Mouse (Mus musculus) embryonic facial prominence, embryonic 12.5 days (tissue): ENCODE results near the gene Taf4. TPM values are rescaled to one million over a fixed set of nuclear protein-coding genes. Genes with fewer than 3 reads are reported as not detected.

ENCODE experiments used
- ATAC-seq: fragments of 200-750 bp; cut with Nextera tagmentation; 2 replicates; pipeline ENCODE4 v1.8.0; 2017; ENCODE audit not compliant: insufficient number of reproducible peaks, insufficient read depth, low FRiP score, low TSS enrichment
- H3K27ac ChIP-seq: fragments of 300-500 bp; sonication (generic); 2 replicates; pipeline ENCODE4 v1.5.1; 2016; ENCODE audit warnings: mild to moderate bottlenecking
- H3K27me3 ChIP-seq: fragments of 300-500 bp; sonication (generic); 2 replicates; pipeline ENCODE4 v1.6.1; 2016; ENCODE audit warnings: mild to moderate bottlenecking, moderate library complexity
- H3K36me3 ChIP-seq: fragments of 300-500 bp; sonication (generic); 2 replicates; pipeline ENCODE4 v1.6.1; 2016; ENCODE audit warnings: mild to moderate bottlenecking
- H3K4me1 ChIP-seq: fragments of 300-500 bp; sonication (generic); 2 replicates; pipeline ENCODE4 v1.6.1; 2016
- H3K4me2 ChIP-seq: fragments of 300-500 bp; sonication (generic); replicated peaks from 2 replicates; pipeline ENCODE4 v1.6.1; 2016; ENCODE audit warnings: mild to moderate bottlenecking, moderate library complexity
- H3K4me3 ChIP-seq: fragments of 300-500 bp; sonication (generic); 2 replicates; pipeline ENCODE4 v1.5.1; 2016; ENCODE audit warnings: mild to moderate bottlenecking
- H3K9ac ChIP-seq: fragments of 300-500 bp; sonication (generic); 2 replicates; pipeline ENCODE4 v1.6.1; 2016; ENCODE audit warnings: mild to moderate bottlenecking, moderate library complexity
- H3K9me3 ChIP-seq: fragments of 300-500 bp; sonication (generic); 2 replicates; pipeline ENCODE4 v1.6.1; 2016; ENCODE audit warnings: mild to moderate bottlenecking, moderate library complexity
- WGBS: fragments of 180-500 bp; shearing (Covaris S2); methylation state at CpG from one replicate; pipeline ENCODE4 v1.1.7; 2016; 5-methylcytosine and 5-hydroxymethylcytosine counted together
- polyA plus RNA-seq: library from polyadenylated mRNA; unstranded; fragments of >200 nt; fragmentation: Nextera tagmentation; extraction: Ambion mirVana; gene quantifications from 2 replicates; pipeline ENCODE4 v1.2.1, GENCODE M21; 2016

The Taf4 gene
- polyA plus RNA-seq, 1 experiment from 2014 or later: 3.8 TPM

- H3K36me3 ChIP-seq: no peaks in the 10 kb centered on the region
- no peak overlapping the region for H3K27ac ChIP-seq
- WGBS: 74% methylated on average over 8 of the region's 8 CpGs
- no peaks in the 10 kb centered on the region for H3K27me3 ChIP-seq
- ATAC-seq: no peak
- no peak overlapping the region for H3K4me3 ChIP-seq
- H3K4me2 ChIP-seq: no peak overlapping the region
- no peak overlapping the region for H3K9ac ChIP-seq
- peaks cover 13% of the 10 kb centered on the region for H3K4me1 ChIP-seq
- H3K9me3 ChIP-seq: no peaks in the 10 kb centered on the region
Measured at GRCm38 (mm10) chr2:179979836-179980235, 3.4 kb upstream of the Taf4 start.

- no peak overlapping the region; the same call in 1 of the 2 replicates for H3K4me2 ChIP-seq
- no peaks in the 10 kb centered on the region for H3K36me3 ChIP-seq
- H3K9ac ChIP-seq: no peak overlapping the region
- H3K9me3 ChIP-seq: no peaks in the 10 kb centered on the region
- WGBS: 73% methylated on average over 3 of the region's 3 CpGs
- H3K4me1 ChIP-seq: peaks cover 27% of the 10 kb centered on the region
- no peaks in the 10 kb centered on the region for H3K27me3 ChIP-seq
- H3K27ac ChIP-seq: no peak overlapping the region
- H3K4me3 ChIP-seq: no peak overlapping the region
- ATAC-seq: no peak
Measured at GRCm38 (mm10) chr2:179978250-179978649, 1.8 kb upstream of the Taf4 start.

GRCm38 (mm10) chr2:179977344-179978025 is 1.0 kb upstream of the Taf4 start:
- 6% methylated on average over 10 of the region's 10 CpGs for WGBS
- H3K27me3 ChIP-seq: no peaks in the 10 kb centered on the region

GRCm38 (mm10) chr2:179976295-179976627 is 185 bp downstream of the Taf4 start:
- H3K4me1 ChIP-seq: peaks cover 29% of the 10 kb centered on the region
- peak overlapping the region; percentile 83 for H3K9ac ChIP-seq
- peak overlapping the region; percentile 53 for H3K4me2 ChIP-seq
- no peaks in the 10 kb centered on the region for H3K9me3 ChIP-seq
- H3K27ac ChIP-seq: peak overlapping the region; percentile 95
- H3K36me3 ChIP-seq: no peaks in the 10 kb centered on the region
- under 1% methylated on average over 29 of the region's 54 CpGs for WGBS
- ATAC-seq: no peak; the same call in 1 of the 2 replicates
- H3K27me3 ChIP-seq: no peaks in the 10 kb centered on the region
- peak overlapping the region; percentile 73 for H3K4me3 ChIP-seq

More at GRCm38 (mm10) chr2:179977344-179978025, 1.0 kb upstream of the Taf4 start:
- no peak for ATAC-seq
- Histone ChIP-seq H3K9ac (peak overlapping the region; percentile 87; the same call in 1 of the 2 replicates), H3K4me3 (peak overlapping the region; percentile 73), H3K36me3 (no peaks in the 10 kb centered on the region), H3K9me3 (no peaks in the 10 kb centered on the region), H3K4me1 (peaks cover 29% of the 10 kb centered on the region), H3K4me2 (peak overlapping the region; percentile 53), H3K27ac (peak overlapping the region; percentile 95)

DNA sequence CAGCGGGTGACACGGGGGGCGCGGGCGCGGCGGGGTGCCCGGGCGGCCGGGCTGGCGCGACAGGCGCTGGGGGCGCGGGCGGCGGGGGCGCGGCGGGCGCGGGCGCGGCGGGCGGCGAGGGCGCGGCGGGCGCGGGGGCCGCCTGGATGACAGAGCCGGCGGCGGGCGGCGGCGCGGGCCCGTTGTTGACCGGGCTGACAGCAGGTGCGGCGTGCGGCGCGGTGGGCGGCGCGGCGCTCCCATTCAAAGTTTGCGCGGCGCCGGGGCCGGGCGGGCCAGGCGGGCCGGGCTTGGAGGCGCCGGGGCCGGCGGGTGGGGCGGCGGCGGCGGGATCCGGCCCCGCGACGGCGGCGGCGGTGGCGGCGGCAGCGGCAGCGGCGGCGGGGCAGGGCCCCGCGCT is 595 bp downstream of the Taf4 start:
- Histone ChIP-seq H3K27me3 (no peaks in the 10 kb centered on the region), H3K27ac (no peak overlapping the region), H3K9me3 (no peaks in the 10 kb centered on the region), H3K4me1 (peaks cover 29% of the 10 kb centered on the region), H3K36me3 (no peaks in the 10 kb centered on the region), H3K9ac (peak overlapping the region; percentile 83), H3K4me3 (peak overlapping the region; percentile 73), H3K4me2 (peak overlapping the region; percentile 53)
- WGBS: 0% methylated on average over 16 of the region's 82 CpGs
- ATAC-seq: no peak

GRCm38 (mm10) chr2:179974651-179975471 is 1.6 kb downstream of the Taf4 start:
- 3% methylated on average over 44 of the region's 45 CpGs for WGBS
- H3K36me3 ChIP-seq: no peaks in the 10 kb centered on the region
- H3K4me2 ChIP-seq: peak overlapping the region; percentile 100
- no peaks in the 10 kb centered on the region for H3K27me3 ChIP-seq
- no peaks in the 10 kb centered on the region for H3K9me3 ChIP-seq
- H3K4me1 ChIP-seq: peaks cover 34% of the 10 kb centered on the region
- H3K4me3 ChIP-seq: peak overlapping the region; percentile 76
- H3K9ac ChIP-seq: peak overlapping the region; percentile 74
- no peak overlapping the region for H3K27ac ChIP-seq
- no peak for ATAC-seq

DNA sequence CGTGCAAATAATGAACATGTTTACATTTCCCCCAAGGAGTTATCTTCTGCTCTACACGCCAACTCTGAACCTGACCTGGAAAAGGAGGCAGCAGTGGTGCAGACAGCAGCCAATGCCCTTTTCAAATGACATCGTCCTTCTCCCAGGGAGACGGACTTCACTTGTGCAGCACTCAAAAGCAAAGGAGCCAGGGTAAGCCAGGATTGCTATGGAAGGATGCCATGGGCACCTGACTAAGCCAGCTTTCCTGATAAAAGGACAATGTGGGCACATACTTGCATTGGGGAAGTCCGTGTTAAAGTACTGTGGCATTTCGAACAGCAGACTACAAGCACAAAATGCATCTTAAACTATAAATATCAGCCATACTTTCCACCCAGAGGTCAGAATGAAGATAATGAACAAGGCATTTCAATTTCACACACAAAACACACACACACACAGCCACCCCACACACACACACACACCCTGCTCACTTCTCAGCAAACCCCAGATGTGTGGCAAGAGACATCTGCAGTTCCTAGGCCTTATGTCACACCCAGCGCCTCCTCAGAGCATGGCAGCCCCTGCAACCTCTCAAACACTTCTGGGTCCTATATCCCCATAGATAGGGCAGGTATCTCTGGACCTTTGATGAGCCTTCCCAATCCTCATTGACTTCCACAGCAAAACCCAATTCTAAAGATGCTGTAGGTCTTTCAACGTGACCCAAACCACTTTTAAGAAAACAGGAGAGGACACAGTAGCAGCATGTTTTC is 2.4 kb downstream of the Taf4 start:
- Histone ChIP-seq H3K36me3 (no peaks in the 10 kb centered on the region), H3K4me3 (peak overlapping the region; percentile 76), H3K27me3 (no peaks in the 10 kb centered on the region), H3K4me2 (peak overlapping the region; percentile 100), H3K9ac (peak overlapping the region; percentile 74), H3K9me3 (no peaks in the 10 kb centered on the region), H3K4me1 (peaks cover 42% of the 10 kb centered on the region), H3K27ac (no peak overlapping the region)
- WGBS: 47% methylated on average over 8 of the region's 8 CpGs
- no peak for ATAC-seq

GRCm38 (mm10) chr2:179972406-179972805 is 4.0 kb downstream of the Taf4 start:
- 71% methylated on average over 2 of the region's 2 CpGs for WGBS
- no peak overlapping the region for H3K9ac ChIP-seq
- H3K9me3 ChIP-seq: no peaks in the 10 kb centered on the region
- H3K27ac ChIP-seq: no peak overlapping the region
- H3K27me3 ChIP-seq: no peaks in the 10 kb centered on the region
- no peak overlapping the region for H3K4me3 ChIP-seq
- H3K4me1 ChIP-seq: peaks cover 37% of the 10 kb centered on the region
- H3K4me2 ChIP-seq: no peak overlapping the region
- ATAC-seq: no peak
- no peaks in the 10 kb centered on the region for H3K36me3 ChIP-seq

- peaks cover 40% of the 10 kb centered on the region for H3K4me1 ChIP-seq
- no peak for ATAC-seq
- 76% methylated on average over 2 of the region's 2 CpGs for WGBS
Measured at GRCm38 (mm10) chr2:179971891-179972290, 4.6 kb downstream of the Taf4 start.

GRCm38 (mm10) chr2:179969137-179969536 is 7.3 kb downstream of the Taf4 start:
- Histone ChIP-seq H3K4me2 (no peak overlapping the region), H3K9ac (no peak overlapping the region), H3K27me3 (no peaks in the 10 kb centered on the region), H3K4me1 (peaks cover 43% of the 10 kb centered on the region), H3K9me3 (no peaks in the 10 kb centered on the region), H3K27ac (no peak overlapping the region), H3K36me3 (no peaks in the 10 kb centered on the region), H3K4me3 (no peak overlapping the region)
- 88% methylated on average over 3 of the region's 3 CpGs for WGBS
- ATAC-seq: no peak

More at GRCm38 (mm10) chr2:179971891-179972290, 4.6 kb downstream of the Taf4 start:
- Histone ChIP-seq H3K9me3 (no peaks in the 10 kb centered on the region), H3K27me3 (no peaks in the 10 kb centered on the region), H3K4me2 (no peak overlapping the region), H3K36me3 (no peaks in the 10 kb centered on the region), H3K4me3 (no peak overlapping the region), H3K27ac (no peak overlapping the region), H3K9ac (no peak overlapping the region)

- no peak overlapping the region for H3K4me2 ChIP-seq
- ATAC-seq: no peak; the same call in 1 of the 2 replicates
- H3K4me3 ChIP-seq: no peak overlapping the region
- H3K9me3 ChIP-seq: no peaks in the 10 kb centered on the region
- no peaks in the 10 kb centered on the region for H3K36me3 ChIP-seq
- no peak overlapping the region for H3K9ac ChIP-seq
- H3K4me1 ChIP-seq: peaks cover 32% of the 10 kb centered on the region
- H3K27ac ChIP-seq: no peak overlapping the region
- 76% methylated on average over 5 of the region's 5 CpGs for WGBS
- H3K27me3 ChIP-seq: no peaks in the 10 kb centered on the region
Measured at GRCm38 (mm10) chr2:179967633-179968032, 8.8 kb downstream of the Taf4 start.
